Mouse (Mus musculus) hindbrain, embryonic 14.5 days (tissue): Measurements from ENCODE around the gene Mgrn1. TPM values are rescaled to one million over a fixed set of nuclear protein-coding genes. Genes with fewer than 3 reads are reported as not detected.

Experiments
- ATAC-seq: fragments of 200-750 bp; cut with Nextera tagmentation; 2 replicates; pipeline ENCODE4 v1.8.0; 2017; ENCODE audit warnings: moderate number of reproducible peaks, mild to moderate bottlenecking, moderate TSS enrichment, moderate library complexity; ENCODE audit not compliant: low FRiP score
- DNase-seq: peaks from one replicate; pipeline ENCODE4 v3.0.0-alpha.2; 2015; ENCODE audit warnings: low spot score
- H3K27ac ChIP-seq: fragments of 300-500 bp; sonication (generic); 2 replicates; pipeline ENCODE4 v1.5.1; 2014; ENCODE audit warnings: mild to moderate bottlenecking, moderate library complexity
- H3K27me3 ChIP-seq: fragments of 300-500 bp; sonication (generic); 2 replicates; pipeline ENCODE4 v1.6.1; 2014; ENCODE audit warnings: mild to moderate bottlenecking, low read length, mixed read lengths; ENCODE audit not compliant: control insufficient read depth, insufficient read depth
- H3K36me3 ChIP-seq: fragments of 300-500 bp; sonication (generic); replicated peaks from 2 replicates; pipeline ENCODE4 v1.6.1; 2014; ENCODE audit not compliant: control insufficient read depth, insufficient read depth
- H3K4me1 ChIP-seq: fragments of 300-500 bp; sonication (generic); replicated peaks from 2 replicates; pipeline ENCODE4 v1.6.1; 2014; ENCODE audit warnings: antibody characterized with exemption, low read length, mixed read lengths; ENCODE audit not compliant: control insufficient read depth, insufficient read depth
- H3K4me2 ChIP-seq: fragments of 300-500 bp; sonication (generic); replicated peaks from 2 replicates; pipeline ENCODE4 v1.6.1; 2014; ENCODE audit warnings: mild to moderate bottlenecking, moderate library complexity
- H3K4me3 ChIP-seq: fragments of 300-500 bp; sonication (generic); replicated peaks from 2 replicates; pipeline ENCODE4 v1.5.1; 2014; ENCODE audit warnings: mild to moderate bottlenecking, low read length
- H3K9ac ChIP-seq: fragments of 300-500 bp; sonication (generic); 2 replicates; pipeline ENCODE4 v1.6.1; 2014
- H3K9me3 ChIP-seq: fragments of 300-500 bp; sonication (generic); 2 replicates; pipeline ENCODE4 v1.6.1; 2016; ENCODE audit warnings: low read length; ENCODE audit not compliant: control insufficient read depth
- WGBS: fragments of 180-500 bp; shearing (Covaris S2); extraction: QIAGEN DNeasy Blood & Tissue Kit; methylation state at CpG from one replicate; pipeline ENCODE4 v1.1.7; 2014; 5-methylcytosine and 5-hydroxymethylcytosine counted together
- polyA plus RNA-seq: library from polyadenylated mRNA; unstranded; fragments of >200 nt; fragmentation: Nextera tagmentation; extraction: Ambion mirVana; gene quantifications from 2 replicates; pipeline ENCODE4 v1.2.1, GENCODE M21; 2014

The Mgrn1 gene
- polyA plus RNA-seq, 1 experiment from 2014 or later = 119 TPM

DNA sequence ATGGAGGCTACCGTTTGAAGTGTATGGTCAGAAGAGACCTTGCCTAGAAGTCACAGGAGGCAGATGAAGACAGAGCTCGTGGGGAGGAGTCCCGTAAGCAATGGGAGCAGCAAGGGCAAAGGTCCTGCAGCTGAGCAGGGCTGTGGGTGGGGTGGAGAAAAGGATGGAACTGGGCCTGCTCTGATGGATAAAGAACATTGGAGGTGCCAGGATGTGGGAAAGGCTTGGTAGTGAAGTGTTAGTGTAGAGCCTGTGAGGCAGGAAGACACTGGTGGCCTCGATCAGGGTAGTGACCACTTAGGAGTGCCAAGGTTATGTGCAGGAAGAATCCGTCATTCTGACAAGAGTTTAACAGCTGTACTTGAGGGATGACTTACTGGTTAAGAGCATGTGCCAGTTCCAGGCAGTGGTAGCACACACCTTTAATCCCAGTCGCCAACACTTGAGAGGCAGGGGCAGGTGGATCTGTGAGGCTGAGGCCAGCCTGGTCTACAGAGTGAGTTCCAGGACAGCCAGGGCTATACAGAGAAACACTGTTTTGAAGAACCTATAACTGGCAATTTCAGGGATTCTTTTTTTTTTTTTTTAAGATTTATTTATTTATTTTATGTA lies 17.5 kb downstream of the Mgrn1 start:
- H3K27ac ChIP-seq = no peak overlapping the region
- H3K27me3 ChIP-seq = no peaks in the 10 kb centered on the region
- peaks cover 7% of the 10 kb centered on the region; the same call in 1 of the 2 replicates for H3K4me1 ChIP-seq
- no peak overlapping the region for H3K9ac ChIP-seq
- H3K9me3 ChIP-seq = no peaks in the 10 kb centered on the region
- no peak for DNase-seq
- no peak overlapping the region for H3K4me2 ChIP-seq
- no peak for ATAC-seq
- 85% methylated on average over 6 of the region's 6 CpGs for WGBS
- H3K4me3 ChIP-seq = no peak overlapping the region
- peaks cover under 1% of the 10 kb centered on the region; the same call in 1 of the 2 replicates for H3K36me3 ChIP-seq

DNA sequence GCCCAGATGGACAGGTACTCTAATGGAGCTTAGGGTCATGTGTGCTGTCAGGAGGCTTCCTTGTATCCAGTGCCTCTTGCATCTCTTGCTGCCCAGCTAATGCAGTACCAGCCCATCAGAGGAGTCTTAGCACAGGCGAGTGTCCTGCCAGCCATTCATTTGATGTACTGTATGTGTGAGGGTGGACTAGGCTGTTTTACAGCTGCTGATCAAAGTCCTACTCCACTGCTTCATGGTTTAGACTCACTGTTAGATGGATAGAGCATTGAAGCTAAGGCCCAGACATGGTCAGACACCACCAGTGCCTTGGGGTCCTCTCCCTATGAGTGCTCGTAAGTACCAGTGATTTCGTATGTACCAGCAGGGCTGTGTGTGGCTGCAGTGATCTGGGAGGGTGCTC lies 18.8 kb downstream of the Mgrn1 start:
- DNase-seq (no peak), ATAC-seq (no peak)
- Histone ChIP-seq H3K4me2 (no peak overlapping the region), H3K4me1 (peaks cover 7% of the 10 kb centered on the region; the same call in 1 of the 2 replicates), H3K9me3 (no peaks in the 10 kb centered on the region), H3K9ac (no peak overlapping the region), H3K27ac (no peak overlapping the region), H3K27me3 (no peaks in the 10 kb centered on the region), H3K36me3 (peaks cover 13% of the 10 kb centered on the region), H3K4me3 (no peak overlapping the region)
- 91% methylated on average over 3 of the region's 3 CpGs for WGBS

DNA sequence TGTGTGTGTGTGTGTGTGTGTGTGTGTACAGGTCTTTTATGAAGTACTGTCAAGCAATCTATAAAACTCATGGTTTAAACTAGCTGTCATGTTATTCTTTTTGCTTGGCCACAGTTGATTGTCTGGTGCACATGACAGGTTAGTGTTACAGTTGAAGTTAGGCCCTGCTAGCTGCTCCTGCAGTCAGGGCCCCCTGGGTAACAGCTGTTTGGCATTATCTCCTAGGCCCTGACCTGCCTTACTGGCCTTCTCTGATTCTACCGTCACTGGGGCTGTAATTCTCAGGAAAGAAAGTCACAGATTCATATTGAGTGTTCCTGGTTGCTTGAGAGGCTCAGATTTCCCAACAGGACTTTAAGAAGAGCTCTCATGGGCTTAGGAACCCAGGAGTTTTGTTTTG lies 19.5 kb downstream of the Mgrn1 start:
- 60% methylated on average over 1 of the region's 1 CpGs for WGBS

DNA sequence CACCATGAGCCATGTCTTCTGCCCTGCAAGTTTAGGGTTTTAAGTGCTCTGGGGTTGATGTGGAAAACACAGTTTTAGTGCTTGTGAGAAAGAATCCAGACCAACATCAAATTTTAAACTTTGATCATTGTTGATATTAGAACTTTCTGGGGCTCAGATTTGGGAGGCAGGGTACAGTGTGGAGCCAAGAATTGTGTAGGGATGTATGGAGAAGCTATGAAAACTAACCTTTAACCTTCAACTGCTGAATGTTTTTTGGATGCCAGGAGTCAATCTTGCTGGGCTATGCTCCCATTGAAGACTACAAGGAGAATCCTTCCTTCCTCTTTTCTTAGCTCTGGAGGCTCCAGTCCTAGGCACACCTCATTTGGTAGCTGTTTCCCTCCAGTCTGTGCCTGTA lies 20.5 kb downstream of the Mgrn1 start:
- H3K4me1 ChIP-seq = peaks cover 3% of the 10 kb centered on the region; the same call in 1 of the 2 replicates
- DNase-seq (no peak), ATAC-seq (no peak)
- peaks cover 28% of the 10 kb centered on the region for H3K36me3 ChIP-seq
- H3K9ac ChIP-seq = no peak overlapping the region
- no peak overlapping the region for H3K4me2 ChIP-seq
- no peak overlapping the region for H3K27ac ChIP-seq
- H3K9me3 ChIP-seq = no peaks in the 10 kb centered on the region
- no peaks in the 10 kb centered on the region for H3K27me3 ChIP-seq
- no peak overlapping the region for H3K4me3 ChIP-seq

More for the DNA sequence above, 19.5 kb downstream of the Mgrn1 start:
- Histone ChIP-seq H3K27me3 (no peaks in the 10 kb centered on the region), H3K4me1 (peaks cover 7% of the 10 kb centered on the region; the same call in 1 of the 2 replicates), H3K9me3 (no peaks in the 10 kb centered on the region), H3K27ac (no peak overlapping the region), H3K9ac (no peak overlapping the region), H3K4me2 (no peak overlapping the region), H3K36me3 (peaks cover 20% of the 10 kb centered on the region), H3K4me3 (no peak overlapping the region)
- no peak for ATAC-seq
- DNase-seq = no peak

DNA sequence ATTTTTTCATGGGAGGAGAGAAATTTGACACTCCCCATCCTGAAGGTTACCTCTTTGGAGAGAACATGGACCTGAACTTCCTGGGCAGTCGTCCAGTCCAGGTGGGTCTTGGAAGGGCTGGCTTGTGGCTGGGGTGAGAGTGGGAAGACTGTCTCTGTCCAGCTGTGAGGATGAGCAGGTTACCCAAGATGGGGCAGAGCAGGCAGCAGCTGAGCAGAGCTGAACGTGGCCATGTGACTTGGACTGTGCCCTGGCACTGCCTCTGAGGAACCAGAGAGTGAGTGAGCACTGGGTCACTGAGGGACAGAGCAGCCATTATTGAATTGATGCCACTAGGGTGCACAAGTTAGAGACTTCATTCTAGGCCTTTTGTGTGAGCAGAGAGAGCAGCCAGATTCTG lies 21.3 kb downstream of the Mgrn1 start:
- no peak overlapping the region for H3K9ac ChIP-seq
- H3K4me2 ChIP-seq = no peak overlapping the region
- DNase-seq (no peak), ATAC-seq (no peak)
- no peak overlapping the region for H3K4me3 ChIP-seq
- no peaks in the 10 kb centered on the region for H3K9me3 ChIP-seq
- H3K36me3 ChIP-seq = peaks cover 36% of the 10 kb centered on the region
- WGBS = 85% methylated on average over 2 of the region's 2 CpGs
- H3K27ac ChIP-seq = no peak overlapping the region
- H3K4me1 ChIP-seq = no peaks in the 10 kb centered on the region
- no peaks in the 10 kb centered on the region for H3K27me3 ChIP-seq

DNA sequence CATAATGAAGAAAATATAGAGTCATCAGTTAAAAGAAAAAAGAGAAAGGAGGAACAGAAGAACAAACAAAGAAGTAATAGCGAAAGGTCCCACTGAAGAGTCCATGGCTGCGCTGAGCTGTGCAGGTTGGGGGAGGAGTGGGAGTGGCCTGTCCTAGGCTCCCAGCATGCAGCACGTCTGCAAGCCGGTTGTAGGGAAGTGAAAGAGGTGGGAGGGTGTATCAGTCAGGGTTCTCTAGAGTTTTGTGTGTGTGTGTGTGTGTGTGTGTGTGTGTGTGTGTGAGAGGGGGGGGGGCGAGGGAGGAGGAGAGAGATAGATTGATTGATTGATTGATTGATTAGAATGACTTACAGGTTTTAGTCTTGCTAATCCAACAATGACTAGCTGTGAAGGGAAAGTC lies 21.9 kb downstream of the Mgrn1 start:
- WGBS = 38% methylated on average over 4 of the region's 5 CpGs
- ATAC-seq (no peak), DNase-seq (no peak)
- Histone ChIP-seq H3K4me1 (no peaks in the 10 kb centered on the region), H3K9ac (no peak overlapping the region), H3K36me3 (peaks cover 42% of the 10 kb centered on the region), H3K27ac (no peak overlapping the region), H3K4me3 (no peak overlapping the region), H3K9me3 (no peaks in the 10 kb centered on the region), H3K4me2 (no peak overlapping the region), H3K27me3 (no peaks in the 10 kb centered on the region)

DNA sequence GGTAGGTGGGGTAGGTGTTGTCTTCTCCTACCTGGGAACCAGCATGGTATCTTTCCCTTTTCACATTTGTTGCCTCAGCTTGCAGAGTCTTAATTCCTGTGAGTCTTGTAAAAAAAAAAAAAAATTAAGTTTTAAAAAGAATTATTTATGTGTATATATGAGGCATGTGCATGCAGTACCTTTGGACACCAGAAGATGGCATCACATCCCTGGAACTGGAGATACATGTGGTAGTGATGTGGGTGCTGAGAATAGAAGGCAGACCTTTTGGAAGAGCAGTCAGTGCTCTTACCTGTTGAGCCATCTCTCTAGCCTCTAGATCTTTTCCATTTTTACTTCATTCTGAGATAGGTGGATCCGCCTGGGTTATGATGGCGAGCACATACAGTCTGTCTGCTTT lies 23.7 kb downstream of the Mgrn1 start:
- Histone ChIP-seq H3K4me2 (no peak overlapping the region), H3K9me3 (no peaks in the 10 kb centered on the region), H3K4me3 (no peak overlapping the region), H3K27ac (no peak overlapping the region), H3K27me3 (no peaks in the 10 kb centered on the region), H3K36me3 (peaks cover 56% of the 10 kb centered on the region), H3K9ac (no peak overlapping the region), H3K4me1 (no peaks in the 10 kb centered on the region)
- no peak for DNase-seq
- WGBS = 97% methylated on average over 2 of the region's 2 CpGs
- no peak for ATAC-seq

DNA sequence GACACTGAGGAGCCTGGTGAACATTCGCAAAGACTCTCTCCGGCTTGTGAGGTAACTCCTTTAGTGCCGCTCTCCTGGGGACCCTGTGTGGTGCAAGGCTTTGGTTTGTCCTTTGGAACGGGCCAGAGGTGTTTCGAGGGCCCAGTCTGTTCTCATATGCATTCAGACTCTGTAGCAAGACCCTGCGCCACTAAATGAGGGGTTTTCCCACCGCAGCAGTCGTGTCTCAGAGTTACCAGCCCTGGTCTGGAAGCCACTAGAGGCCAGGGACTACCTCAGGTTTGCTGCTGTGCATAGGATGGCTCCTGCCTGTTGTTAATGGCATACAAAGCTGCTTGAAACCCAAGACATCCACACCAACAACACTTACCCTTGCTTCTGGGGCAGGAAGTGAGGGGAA lies 24.7 kb downstream of the Mgrn1 start:
- DNase-seq = no peak
- ATAC-seq = no peak
- WGBS = 97% methylated on average over 8 of the region's 8 CpGs
- no peaks in the 10 kb centered on the region for H3K4me1 ChIP-seq
- H3K4me2 ChIP-seq = no peak overlapping the region
- H3K9me3 ChIP-seq = no peaks in the 10 kb centered on the region
- H3K4me3 ChIP-seq = no peak overlapping the region
- H3K36me3 ChIP-seq = peaks cover 64% of the 10 kb centered on the region
- no peak overlapping the region for H3K9ac ChIP-seq
- H3K27ac ChIP-seq = no peak overlapping the region
- H3K27me3 ChIP-seq = no peaks in the 10 kb centered on the region

DNA sequence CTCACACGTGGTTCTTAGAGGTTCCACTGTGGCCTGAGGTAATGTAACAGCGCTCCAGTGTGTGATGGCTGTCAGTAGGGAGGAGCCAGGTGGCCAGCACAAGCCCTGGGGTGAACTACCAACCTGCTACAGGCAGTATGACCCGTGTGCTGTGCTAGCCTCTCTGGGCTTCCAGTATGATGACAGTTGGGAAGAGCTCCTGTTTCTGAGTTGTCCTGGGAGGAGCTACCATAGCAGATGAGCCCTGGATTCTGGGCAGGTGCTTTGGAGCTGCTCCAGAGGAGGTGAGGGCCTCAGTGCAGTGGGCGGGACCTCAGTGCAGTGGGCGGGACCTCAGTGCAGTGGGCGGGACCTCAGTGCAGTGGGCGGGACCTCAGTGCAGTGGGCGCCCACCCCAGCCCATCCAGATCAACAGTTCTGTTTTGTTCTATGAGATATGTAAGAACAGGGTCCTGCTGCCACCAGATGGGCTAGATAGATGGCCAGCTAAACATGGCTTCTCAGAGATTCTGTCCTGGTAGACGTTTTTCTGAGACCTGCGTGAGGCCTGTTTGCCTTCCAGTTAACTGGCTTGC lies 26.1 kb downstream of the Mgrn1 start:
- Histone ChIP-seq H3K4me3 (no peak overlapping the region), H3K27ac (no peak overlapping the region), H3K27me3 (no peaks in the 10 kb centered on the region), H3K9ac (no peak overlapping the region), H3K36me3 (peaks cover 78% of the 10 kb centered on the region), H3K4me1 (no peaks in the 10 kb centered on the region), H3K4me2 (no peak overlapping the region), H3K9me3 (no peaks in the 10 kb centered on the region)
- DNase-seq (no peak), ATAC-seq (no peak)
- WGBS = 80% methylated on average over 10 of the region's 10 CpGs
